Mouse (Mus musculus): Measurements from ENCODE around the gene Gucy2d. TPM values are rescaled to one million over a fixed set of nuclear protein-coding genes. Genes with fewer than 3 reads are reported as not detected.
A peak's percentile ranks its signal among the peaks of the same experiment; 100 is the strongest.

The Gucy2d gene
- polyA plus RNA-seq (2015; fragmentation: Nextera tagmentation; extraction: Ambion mirVana) = not detected in 2 replicates

- Histone ChIP-seq H3K27me3 (peaks cover 3% of the 10 kb centered on the region; the same call in 1 of the 2 replicates), H3K27ac (no peak within 1 kb of the TSS), H3K9me3 (no peaks in the 10 kb centered on the region), H3K36me3 (no peaks in the 10 kb centered on the region), H3K4me2 (no peak within 1 kb of the TSS), H3K4me3 (no peak within 1 kb of the TSS), H3K4me1 (no peaks in the 10 kb centered on the region), H3K9ac (no peak within 1 kb of the TSS)
- ATAC-seq (ENCODE audit: insufficient number of reproducible peaks, insufficient read depth, low FRiP score, low TSS enrichment, low read depth) = no peak
- WGBS = 42% methylated on average over 10 of the region's 10 CpGs
These were observed at the start of gene Gucy2d for GRCm38 (mm10) chr7:98439956-98440466. Gene Gucy2d, plus strand, starts transcription at chr7:98440416.

- Histone ChIP-seq H3K27ac (no peak overlapping the region), H3K36me3 (no peaks in the 10 kb centered on the region), H3K4me2 (no peak overlapping the region), H3K9me3 (no peaks in the 10 kb centered on the region), H3K27me3 (no peaks in the 10 kb centered on the region), H3K4me1 (peaks cover 12% of the 10 kb centered on the region; the same call in 1 of the 2 replicates), H3K9ac (no peak overlapping the region), H3K4me3 (no peak overlapping the region)
- no peak for ATAC-seq (ENCODE audit: insufficient number of reproducible peaks, insufficient read depth, low FRiP score, low TSS enrichment, low read depth)
- 77% methylated on average over 2 of the region's 2 CpGs for WGBS
These were observed 49.7 kb upstream of the Gucy2d start for GRCm38 (mm10) chr7:98390486-98390885.

DNA sequence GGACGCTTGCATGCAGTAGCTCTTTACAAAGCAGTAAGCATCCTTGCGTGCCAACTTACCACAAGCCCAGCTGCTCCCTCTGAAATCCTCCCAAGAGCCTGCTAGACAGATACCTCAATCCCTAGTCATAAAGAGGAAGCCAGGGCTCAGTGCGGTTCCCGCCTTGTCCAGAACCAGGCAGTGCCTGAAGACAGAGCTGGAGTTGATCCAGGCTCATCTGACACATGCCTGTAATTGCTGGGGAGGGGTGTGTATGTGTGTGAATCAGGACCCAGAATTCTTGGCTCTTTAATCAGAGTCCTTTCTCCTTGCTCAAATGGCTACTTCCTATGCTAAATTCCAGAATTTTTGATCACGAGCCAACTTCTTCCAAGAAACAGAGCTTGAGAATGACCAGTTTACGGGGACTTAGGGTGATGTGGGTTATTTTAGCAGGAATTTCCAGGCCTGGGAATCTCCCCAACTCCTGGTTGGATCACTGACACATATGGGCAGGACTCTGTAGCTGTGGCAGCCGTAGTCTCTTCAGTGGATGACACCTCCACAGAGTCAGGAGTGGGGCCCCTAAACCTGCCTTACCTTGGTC lies 48.8 kb upstream of the Gucy2d start:
- WGBS = 78% methylated on average over 7 of the region's 7 CpGs
- Histone ChIP-seq H3K27me3 (no peaks in the 10 kb centered on the region), H3K4me1 (peaks cover 12% of the 10 kb centered on the region; the same call in 1 of the 2 replicates), H3K9ac (no peak overlapping the region), H3K9me3 (no peaks in the 10 kb centered on the region), H3K4me2 (no peak overlapping the region), H3K4me3 (no peak overlapping the region), H3K36me3 (no peaks in the 10 kb centered on the region), H3K27ac (no peak overlapping the region)
- ATAC-seq (ENCODE audit: insufficient number of reproducible peaks, insufficient read depth, low FRiP score, low TSS enrichment, low read depth) = no peak; the same call in 1 of the 2 replicates

DNA sequence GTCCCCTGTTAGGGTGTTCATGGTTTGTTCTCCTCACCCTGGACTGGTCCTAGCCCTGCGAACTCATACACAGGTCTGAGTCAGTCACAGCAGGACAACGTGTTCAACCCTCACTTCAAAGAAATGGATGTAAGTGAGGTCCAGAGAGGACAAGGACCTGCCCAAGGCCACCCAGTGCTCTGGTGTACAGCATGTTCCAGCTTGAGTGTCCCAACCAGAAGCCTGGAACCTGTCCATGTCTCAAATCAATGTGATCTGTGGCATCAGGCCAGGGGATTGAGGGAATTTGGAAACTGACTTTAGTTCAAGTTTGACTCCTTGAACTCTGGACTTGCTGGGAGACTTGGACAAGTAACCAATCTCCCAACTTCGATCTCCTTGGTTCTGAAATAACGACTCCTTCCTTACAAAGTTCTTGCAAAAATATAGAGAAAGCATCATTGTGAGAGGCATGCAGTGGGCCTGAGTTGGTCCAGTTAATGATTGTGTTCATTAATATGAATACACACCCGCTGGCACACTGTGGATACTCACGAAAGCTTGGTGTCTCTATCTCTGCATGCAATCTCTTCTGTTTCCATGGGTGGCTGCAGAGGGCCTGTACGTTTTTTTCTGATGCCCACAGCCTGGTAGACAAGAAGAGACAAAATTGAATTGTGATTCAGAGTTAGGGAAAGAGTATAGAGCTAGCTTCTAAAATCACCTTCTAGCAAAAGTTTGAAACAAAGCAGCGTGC lies 47.6 kb upstream of the Gucy2d start:
- H3K4me3 ChIP-seq = no peak overlapping the region
- no peaks in the 10 kb centered on the region for H3K9me3 ChIP-seq
- WGBS = 80% methylated on average over 8 of the region's 8 CpGs
- H3K27ac ChIP-seq = no peak overlapping the region
- H3K9ac ChIP-seq = no peak overlapping the region
- no peaks in the 10 kb centered on the region for H3K36me3 ChIP-seq
- H3K27me3 ChIP-seq = no peaks in the 10 kb centered on the region
- H3K4me1 ChIP-seq = peaks cover 12% of the 10 kb centered on the region; the same call in 1 of the 2 replicates
- no peak for ATAC-seq (ENCODE audit: insufficient number of reproducible peaks, insufficient read depth, low FRiP score, low TSS enrichment, low read depth)
- H3K4me2 ChIP-seq = no peak overlapping the region

DNA sequence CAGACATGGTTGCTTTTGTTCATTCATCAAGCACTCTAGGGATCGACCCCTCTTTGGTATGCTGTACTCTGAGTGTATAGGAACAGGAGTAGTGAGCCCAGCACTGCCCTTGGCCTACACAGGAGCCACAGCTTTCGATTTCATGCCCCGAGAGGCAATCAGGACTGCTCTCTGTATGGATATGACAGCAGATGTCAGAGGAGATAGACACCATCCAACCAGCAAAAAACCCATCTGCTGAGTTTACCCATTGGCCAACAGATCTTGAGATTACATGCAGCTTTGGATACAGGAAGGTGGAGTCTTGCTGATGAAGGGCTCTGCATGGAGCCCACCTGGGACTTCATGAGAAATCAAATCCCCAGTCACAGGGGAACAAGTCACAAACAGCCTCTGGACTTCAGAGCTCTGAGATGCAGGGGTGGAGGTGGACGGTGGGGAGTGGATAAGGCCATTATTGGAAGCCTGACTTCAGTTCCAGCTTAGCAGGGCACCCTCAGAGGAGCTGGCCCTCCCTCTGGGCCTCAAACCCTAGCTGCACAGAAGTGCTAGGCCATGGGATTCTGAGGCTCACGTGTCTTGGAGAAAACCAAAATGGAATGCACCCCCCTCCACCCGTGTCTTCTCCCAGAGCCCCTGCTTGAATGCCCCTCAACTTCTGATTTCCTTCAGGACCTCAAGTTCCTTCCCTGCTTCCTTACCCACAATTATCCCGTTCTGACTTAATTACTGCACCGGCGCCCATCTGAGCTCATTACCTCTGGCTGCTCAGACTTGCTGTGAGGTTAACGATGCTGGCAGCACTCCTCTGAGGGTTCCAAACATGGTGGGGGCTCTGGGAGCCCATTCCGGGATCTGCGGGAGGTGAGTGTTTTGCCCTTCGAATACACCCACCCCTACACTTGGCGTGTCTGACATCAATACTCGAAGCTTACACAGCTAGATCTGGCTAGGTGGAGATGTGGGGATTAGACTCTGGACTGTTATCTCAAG lies 37.3 kb upstream of the Gucy2d start:
- Histone ChIP-seq H3K4me1 (peaks cover 7% of the 10 kb centered on the region; the same call in 1 of the 2 replicates), H3K4me3 (no peak overlapping the region), H3K27me3 (no peaks in the 10 kb centered on the region), H3K9me3 (no peaks in the 10 kb centered on the region), H3K36me3 (no peaks in the 10 kb centered on the region), H3K9ac (no peak overlapping the region), H3K27ac (no peak overlapping the region), H3K4me2 (no peak overlapping the region)
- no peak for ATAC-seq (ENCODE audit: insufficient number of reproducible peaks, insufficient read depth, low FRiP score, low TSS enrichment, low read depth)
- 53% methylated on average over 15 of the region's 15 CpGs for WGBS

DNA sequence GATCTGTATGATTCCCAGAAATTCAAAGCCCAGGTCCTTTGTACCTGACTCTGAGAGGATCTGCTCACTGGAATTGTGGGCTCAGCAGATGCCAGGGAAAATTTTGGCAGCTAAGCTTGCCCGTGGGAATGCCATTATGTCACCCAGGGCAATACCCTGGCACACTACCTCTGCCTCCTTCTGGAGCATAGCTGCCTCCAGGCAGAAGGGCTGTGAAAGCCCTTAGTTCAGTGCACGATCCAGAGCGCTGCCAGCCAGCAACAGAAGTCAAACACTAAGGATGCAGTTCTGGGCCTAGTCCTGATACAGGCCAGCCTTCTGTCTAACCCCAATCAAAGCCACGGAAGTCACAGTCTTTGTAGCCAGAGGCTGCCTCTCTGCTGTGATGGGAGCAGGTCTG lies 36.2 kb upstream of the Gucy2d start:
- Histone ChIP-seq H3K36me3 (no peaks in the 10 kb centered on the region), H3K4me2 (no peak overlapping the region), H3K27ac (no peak overlapping the region), H3K4me1 (peaks cover 7% of the 10 kb centered on the region; the same call in 1 of the 2 replicates), H3K4me3 (no peak overlapping the region), H3K9me3 (no peaks in the 10 kb centered on the region), H3K9ac (no peak overlapping the region), H3K27me3 (no peaks in the 10 kb centered on the region)
- ATAC-seq (ENCODE audit: insufficient number of reproducible peaks, insufficient read depth, low FRiP score, low TSS enrichment, low read depth) = no peak
- 37% methylated on average over 4 of the region's 4 CpGs for WGBS

- H3K4me1 ChIP-seq = peaks cover 7% of the 10 kb centered on the region; the same call in 1 of the 2 replicates
- H3K27ac ChIP-seq = no peak overlapping the region
- H3K27me3 ChIP-seq = no peaks in the 10 kb centered on the region
- no peaks in the 10 kb centered on the region for H3K9me3 ChIP-seq
- no peak for ATAC-seq (ENCODE audit: insufficient number of reproducible peaks, insufficient read depth, low FRiP score, low TSS enrichment, low read depth)
- H3K4me3 ChIP-seq = no peak overlapping the region
- H3K36me3 ChIP-seq = no peaks in the 10 kb centered on the region
- no peak overlapping the region for H3K9ac ChIP-seq
- 79% methylated on average over 5 of the region's 5 CpGs for WGBS
- H3K4me2 ChIP-seq = no peak overlapping the region
These were observed 32.6 kb upstream of the Gucy2d start for GRCm38 (mm10) chr7:98407615-98408014.

GRCm38 (mm10) chr7:98413115-98413514 lies 27.1 kb upstream of the Gucy2d start:
- no peak for ATAC-seq (ENCODE audit: insufficient number of reproducible peaks, insufficient read depth, low FRiP score, low TSS enrichment, low read depth)
- 85% methylated on average over 4 of the region's 4 CpGs for WGBS

DNA sequence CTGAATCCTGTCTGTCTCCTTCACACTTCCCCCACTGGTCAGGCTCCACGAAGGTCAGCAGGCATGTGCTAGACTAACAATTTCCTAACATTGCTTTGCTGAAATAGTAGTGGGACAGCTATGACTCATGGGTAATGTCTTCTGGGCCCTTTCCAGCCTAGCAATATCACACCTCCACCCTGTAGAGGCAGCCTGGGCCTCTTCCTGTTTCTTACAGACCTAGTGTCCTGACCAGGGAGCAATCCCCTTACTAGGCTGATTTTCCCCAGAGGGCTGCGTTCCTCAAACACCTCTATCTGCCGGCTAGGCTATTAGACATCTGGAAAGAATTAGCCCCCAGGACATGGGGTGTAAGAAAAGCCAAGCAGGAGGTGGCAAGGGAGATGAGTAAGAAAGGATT lies 24.7 kb upstream of the Gucy2d start:
- Histone ChIP-seq H3K27me3 (no peaks in the 10 kb centered on the region), H3K4me2 (no peak overlapping the region), H3K27ac (peak overlapping the region; percentile 35; the same call in 1 of the 2 replicates), H3K9ac (no peak overlapping the region), H3K4me3 (no peak overlapping the region), H3K9me3 (no peaks in the 10 kb centered on the region), H3K4me1 (peaks cover 22% of the 10 kb centered on the region), H3K36me3 (no peaks in the 10 kb centered on the region)
- 23% methylated on average over 3 of the region's 3 CpGs for WGBS
- ATAC-seq (ENCODE audit: insufficient number of reproducible peaks, insufficient read depth, low FRiP score, low TSS enrichment, low read depth) = no peak

More at GRCm38 (mm10) chr7:98413115-98413514, 27.1 kb upstream of the Gucy2d start:
- Histone ChIP-seq H3K9me3 (no peaks in the 10 kb centered on the region), H3K4me2 (no peak overlapping the region), H3K36me3 (no peaks in the 10 kb centered on the region), H3K27ac (no peak overlapping the region), H3K27me3 (no peaks in the 10 kb centered on the region), H3K4me1 (peaks cover 16% of the 10 kb centered on the region), H3K9ac (no peak overlapping the region), H3K4me3 (no peak overlapping the region)

- ATAC-seq (ENCODE audit: insufficient number of reproducible peaks, insufficient read depth, low FRiP score, low TSS enrichment, low read depth) = no peak
- peak overlapping the region; percentile 35; the same call in 1 of the 2 replicates for H3K27ac ChIP-seq
- no peak overlapping the region for H3K4me2 ChIP-seq
- H3K9ac ChIP-seq = no peak overlapping the region
- no peaks in the 10 kb centered on the region for H3K9me3 ChIP-seq
- no peaks in the 10 kb centered on the region for H3K36me3 ChIP-seq
- H3K27me3 ChIP-seq = no peaks in the 10 kb centered on the region
- no peak overlapping the region for H3K4me3 ChIP-seq
- 48% methylated on average over 4 of the region's 4 CpGs for WGBS
- H3K4me1 ChIP-seq = peaks cover 22% of the 10 kb centered on the region
These were observed 24.2 kb upstream of the Gucy2d start for GRCm38 (mm10) chr7:98416020-98416419.

Data from embryonic facial prominence, embryonic 13.5 days (tissue).